Mouse (Mus musculus) adrenal gland, adult (tissue): ENCODE measurements around the gene Hydin.
A peak's percentile ranks its signal among the peaks of the same experiment; 100 is the strongest.

Source experiments
- DNase-seq, 2 experiments: peaks; one replicate each; pipeline ENCODE4 v3.0.0; 2022 to 2023; ENCODE audit warnings: low spot score in 1 of 2; ENCODE audit not compliant: inconsistent age in 2 of 2

The Hydin gene

DNA sequence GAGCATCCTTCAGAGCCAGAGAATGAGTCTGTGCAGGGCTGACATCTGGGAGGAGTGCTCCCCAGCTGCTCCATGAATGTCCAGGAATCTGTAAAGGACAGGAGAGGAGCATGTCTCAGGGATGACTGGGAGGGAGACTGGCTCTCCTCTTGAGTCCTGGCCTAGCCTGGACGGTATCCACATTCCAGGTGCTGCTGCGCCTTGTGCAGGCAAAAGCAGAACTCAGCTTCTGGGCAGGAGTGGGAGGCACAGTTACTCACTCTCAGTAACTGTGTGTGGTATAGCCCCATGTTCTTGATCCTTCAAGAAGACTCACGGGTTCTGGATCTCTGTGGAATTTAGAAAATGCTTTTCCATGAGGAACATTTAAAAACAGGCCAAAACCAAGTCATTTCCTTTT lies 363.3 kb downstream of the Hydin start:
- DNase-seq = no peak

DNA sequence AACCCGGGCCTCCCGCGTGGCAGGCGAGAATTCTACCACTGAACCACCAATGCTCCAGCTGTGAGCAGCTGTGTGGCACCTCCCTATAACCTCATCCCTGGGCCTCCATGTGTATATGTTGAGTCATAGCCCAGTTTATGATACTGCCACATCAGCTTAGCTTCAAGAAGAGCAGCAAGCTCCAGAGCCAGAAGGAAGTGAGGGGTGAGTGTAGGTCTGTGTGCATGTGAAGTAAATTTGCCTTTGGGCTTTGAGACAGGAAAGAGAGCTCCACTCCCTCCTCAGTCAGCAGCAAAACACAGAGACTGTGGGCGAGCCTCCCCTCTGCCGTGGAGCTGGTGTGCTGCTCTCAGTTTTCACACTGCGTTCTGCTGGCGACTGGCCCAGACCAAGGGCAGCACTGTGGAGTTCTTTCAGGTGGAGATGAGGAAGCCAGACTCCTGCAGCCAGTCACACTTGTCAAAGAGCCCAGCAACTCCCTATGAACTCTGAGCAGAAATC lies 363.8 kb downstream of the Hydin start:
- DNase-seq = peak; percentile 48 to 62

DNA sequence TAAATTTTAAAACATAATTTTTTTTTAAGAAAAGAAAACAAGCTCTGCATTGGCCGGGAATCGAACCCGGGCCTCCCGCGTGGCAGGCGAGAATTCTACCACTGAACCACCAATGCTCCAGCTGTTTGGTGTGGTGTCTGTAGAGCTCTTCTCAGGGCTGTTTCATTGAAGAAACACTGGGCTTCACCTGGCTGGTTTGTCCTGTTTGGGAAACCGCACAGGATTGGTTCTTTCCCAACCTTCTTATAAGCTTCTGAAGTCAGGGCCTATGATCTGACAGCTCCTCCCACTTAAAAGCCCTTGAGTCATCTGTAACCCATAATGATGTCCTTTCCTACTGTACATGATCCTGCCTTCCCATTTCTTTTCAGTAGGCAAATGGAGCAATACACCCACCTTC lies 364.4 kb downstream of the Hydin start:
- no peak for DNase-seq

DNA sequence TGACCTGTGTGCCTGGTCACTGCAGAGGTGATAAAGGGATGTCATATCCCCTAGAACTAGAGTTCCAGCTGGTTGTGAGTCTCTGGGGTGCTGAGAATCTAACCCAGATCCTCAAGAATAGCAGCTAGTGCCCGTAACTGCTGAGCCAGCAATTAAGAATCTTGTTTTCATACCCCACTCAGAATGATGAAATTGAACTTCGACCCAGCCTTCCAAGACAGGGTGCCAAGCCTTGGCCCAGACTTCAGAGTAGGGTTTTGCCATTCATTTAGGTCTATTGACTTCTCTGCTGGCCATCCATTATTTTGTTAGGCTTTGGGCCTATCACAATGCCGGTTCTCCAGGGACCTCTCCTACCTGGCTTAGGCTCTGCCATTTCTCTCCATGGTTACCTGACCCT lies 367.0 kb downstream of the Hydin start:
- peak in 1 of 2 experiments; percentile 55 for DNase-seq

DNA sequence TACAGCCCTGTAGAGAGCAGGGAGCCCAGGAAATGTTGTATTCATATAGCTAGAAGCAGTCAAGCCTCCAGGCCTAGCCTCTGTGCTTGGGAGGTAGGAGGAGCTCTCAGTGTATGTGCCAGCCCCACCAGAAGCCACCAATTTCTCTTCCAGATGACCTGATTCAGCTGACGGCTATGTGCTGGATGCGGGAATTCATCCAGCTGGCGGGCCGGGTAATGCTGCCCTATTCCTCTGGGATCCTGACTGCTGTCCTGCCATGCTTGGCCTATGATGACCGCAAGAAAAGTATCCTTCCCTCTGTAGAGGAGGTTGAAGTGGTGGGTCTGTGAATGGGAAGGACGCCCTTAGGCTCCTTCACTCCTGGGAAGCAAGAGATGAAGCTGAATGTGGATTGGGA lies 369.4 kb downstream of the Hydin start:
- DNase-seq = peak in 1 of 2 experiments; percentile 56

DNA sequence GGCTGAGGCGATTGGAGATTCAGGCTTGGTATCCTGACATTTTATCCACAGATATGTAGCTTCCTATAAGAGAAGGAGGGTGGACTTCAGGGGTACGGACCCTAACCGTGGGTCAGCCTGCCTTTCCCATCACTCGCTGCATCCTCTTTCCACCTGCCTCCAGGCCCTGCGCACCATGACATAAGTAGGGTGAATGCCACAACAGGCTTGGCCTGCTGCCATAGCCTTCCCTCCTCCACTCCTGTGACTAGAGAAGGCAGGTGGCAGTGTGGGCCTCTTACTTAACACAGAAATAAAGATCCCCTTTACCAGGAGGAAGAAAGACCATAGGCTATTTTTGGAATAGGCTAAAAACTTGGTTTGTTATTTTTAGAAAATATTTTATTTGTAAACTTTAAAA lies 375.6 kb downstream of the Hydin start:
- DNase-seq = peak in 1 of 2 experiments; percentile 80

DNA sequence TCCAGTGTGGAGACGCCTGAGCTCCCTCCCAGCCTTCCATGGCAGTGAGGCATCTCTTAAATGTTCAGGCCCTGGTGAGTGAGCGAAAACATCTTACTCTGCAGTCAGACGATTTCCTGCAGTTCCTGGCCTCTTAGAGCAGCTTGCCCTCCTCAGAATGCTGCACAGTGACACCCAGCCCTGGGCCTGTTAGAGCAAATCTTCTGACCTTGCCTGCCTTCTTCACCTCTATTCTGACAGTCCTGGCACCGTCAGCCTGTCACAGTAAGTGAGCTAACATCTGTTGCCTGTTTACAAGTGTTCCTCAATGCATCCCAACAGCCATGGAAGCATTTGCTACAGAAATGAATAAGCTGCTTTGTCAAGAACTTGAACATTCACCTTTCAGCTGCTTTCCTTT lies 376.4 kb downstream of the Hydin start:
- DNase-seq = peak in 1 of 2 experiments; percentile 62

DNA sequence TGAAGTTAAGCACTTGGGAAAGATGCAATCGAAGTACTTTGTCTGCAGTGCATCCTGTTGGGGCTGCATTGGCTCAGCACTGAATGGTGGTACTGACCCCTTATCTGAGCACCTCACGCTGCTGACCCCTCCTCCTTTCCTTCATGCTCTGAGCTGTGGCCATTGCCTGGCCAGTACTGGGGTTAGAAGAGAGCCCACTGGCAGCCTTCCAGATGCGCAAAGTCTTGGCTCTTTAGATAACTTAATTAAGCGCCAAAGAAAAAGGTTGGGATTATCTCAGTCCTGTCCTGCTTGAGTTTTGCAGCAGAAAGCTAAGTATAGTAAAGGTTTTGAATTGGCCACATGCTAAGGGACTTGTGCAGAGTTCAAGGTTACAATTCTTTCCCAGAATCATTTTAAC lies 377.6 kb downstream of the Hydin start:
- DNase-seq = peak in 1 of 2 experiments; percentile 42

DNA sequence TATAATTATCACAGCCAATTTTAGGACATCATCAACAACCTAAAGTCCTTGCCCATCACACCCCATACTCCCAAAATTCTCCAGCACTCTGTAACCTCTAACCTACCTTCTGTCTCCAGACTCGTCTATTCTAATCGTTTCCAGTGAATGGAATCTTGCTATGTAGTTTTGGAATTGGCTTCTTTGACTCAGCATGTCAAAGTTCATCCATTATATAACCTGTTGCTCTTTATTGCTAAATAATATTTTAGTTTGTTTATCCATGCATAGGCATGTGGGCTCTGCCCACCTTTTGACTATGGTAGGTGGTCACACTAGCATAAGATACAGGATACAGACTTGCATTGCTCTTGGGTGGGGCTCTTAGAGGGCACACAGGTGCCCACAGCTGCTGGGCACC lies 378.1 kb downstream of the Hydin start:
- no peak for DNase-seq

DNA sequence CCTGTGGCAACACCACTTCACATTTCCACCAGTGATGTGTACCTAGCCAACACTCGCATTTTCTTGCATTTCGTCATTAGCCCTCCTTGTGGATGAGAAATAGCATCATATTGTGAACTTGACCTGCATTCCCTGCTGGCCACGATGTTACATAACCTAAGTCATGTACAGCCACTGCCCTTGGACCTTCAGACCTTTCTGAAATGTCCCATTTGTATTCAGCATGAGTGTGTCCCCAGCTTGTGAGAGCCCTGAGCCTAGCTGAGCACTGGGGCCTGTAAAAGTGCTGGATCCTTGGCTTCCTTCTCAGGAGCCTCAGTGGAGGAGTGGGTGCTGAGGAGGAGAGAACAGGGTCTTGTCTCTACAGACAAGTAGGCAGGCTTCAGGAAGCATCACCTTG lies 378.6 kb downstream of the Hydin start:
- DNase-seq = peak; percentile 55 to 84

DNA sequence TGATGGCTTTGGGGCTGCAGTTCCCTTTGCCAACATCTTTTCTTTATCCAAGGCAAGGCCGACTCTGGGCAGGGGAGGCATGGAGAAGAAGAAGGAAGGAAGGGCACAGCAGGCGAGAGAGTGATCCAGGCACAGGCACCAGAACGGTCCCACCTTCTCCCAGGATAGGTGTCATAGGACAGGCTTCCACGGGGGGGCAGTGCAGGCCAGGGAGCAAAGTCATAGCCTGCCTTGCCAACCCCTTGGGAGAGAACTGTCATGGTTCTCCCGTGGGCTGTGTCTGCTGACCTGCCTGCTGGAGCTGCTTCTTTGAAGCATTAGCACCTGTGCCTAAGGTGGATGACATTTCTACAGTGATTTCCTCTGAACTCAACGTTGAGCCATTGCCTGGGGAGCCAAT lies 379.3 kb downstream of the Hydin start:
- peak; percentile 80 to 93 for DNase-seq

DNA sequence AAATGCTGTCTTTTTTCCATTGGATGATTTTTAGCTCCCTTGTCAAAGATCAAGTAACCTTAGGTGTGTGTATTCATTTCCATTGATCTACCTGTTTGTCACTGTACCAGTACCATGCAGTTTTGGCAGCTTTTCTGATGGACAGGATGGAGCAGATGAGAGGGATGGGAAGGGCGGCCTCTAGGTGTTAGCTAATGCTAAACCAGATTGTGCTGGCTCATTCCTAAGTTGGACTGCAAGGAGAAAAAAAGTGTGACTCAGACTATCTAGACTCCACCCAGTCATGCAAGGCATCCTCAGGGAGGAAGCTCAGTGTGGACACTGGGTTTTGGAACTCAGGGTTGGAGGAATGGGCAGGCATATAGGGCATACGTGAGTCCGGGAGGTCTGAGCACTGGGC lies 381.8 kb downstream of the Hydin start:
- no peak for DNase-seq

DNA sequence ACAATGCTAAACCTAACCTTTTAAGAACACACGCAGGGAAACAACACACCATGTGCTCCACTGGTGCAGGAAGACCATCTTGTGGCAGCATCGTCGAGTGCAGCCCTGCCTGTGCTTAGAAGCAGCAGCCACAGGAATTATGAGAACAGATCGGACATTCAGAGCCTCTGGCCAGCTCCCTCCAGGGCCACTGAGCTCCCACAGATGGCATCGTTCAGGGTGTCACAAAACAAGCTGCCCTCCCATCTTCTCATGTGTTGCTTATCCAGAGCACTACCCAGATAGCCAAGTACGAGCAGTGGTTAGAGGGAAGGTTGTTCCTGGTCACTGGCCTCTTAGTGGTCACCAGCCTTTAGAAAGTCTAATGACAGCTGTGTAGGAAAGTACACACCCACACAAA lies 382.5 kb downstream of the Hydin start:
- DNase-seq = no peak

DNA sequence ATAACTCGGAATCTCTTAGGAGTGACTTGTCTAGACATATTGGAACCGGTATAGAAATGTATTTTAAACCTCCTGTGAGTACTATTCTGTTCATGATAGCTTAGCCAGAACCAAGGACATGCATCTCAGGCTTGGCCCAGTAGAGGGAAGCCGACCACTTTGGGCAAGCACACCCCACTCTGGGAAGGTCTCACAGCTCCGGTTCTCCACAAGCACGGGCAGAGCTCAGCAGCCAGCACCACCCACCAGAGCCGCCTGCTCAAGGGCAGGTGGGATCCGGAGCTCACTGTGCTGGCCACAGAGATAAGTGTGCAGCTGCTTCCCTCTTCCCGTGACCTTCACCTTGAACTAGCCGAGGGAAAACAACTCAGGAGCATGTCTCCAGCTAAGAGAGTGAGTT lies 384.1 kb downstream of the Hydin start:
- DNase-seq = peak; percentile 71 to 74

DNA sequence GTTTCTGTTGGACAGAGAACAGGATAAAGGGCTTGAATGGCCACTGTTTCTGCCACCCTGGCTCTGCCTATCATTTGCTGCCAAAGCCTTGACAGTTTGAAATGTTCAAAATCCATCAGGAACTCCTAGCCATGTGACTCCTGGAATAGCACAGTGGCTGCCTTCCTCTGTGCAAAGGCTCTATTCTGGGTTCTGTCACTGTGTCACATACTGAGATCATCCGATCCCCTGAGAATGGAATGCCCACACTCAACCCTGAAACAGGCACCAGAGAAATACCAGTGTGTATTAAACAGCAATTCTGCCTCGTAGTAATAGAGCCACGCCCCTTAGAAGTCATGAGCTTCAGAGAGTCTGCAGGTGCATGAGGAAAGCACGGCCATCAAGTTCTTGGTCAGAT lies 385.1 kb downstream of the Hydin start:
- DNase-seq = no peak

DNA sequence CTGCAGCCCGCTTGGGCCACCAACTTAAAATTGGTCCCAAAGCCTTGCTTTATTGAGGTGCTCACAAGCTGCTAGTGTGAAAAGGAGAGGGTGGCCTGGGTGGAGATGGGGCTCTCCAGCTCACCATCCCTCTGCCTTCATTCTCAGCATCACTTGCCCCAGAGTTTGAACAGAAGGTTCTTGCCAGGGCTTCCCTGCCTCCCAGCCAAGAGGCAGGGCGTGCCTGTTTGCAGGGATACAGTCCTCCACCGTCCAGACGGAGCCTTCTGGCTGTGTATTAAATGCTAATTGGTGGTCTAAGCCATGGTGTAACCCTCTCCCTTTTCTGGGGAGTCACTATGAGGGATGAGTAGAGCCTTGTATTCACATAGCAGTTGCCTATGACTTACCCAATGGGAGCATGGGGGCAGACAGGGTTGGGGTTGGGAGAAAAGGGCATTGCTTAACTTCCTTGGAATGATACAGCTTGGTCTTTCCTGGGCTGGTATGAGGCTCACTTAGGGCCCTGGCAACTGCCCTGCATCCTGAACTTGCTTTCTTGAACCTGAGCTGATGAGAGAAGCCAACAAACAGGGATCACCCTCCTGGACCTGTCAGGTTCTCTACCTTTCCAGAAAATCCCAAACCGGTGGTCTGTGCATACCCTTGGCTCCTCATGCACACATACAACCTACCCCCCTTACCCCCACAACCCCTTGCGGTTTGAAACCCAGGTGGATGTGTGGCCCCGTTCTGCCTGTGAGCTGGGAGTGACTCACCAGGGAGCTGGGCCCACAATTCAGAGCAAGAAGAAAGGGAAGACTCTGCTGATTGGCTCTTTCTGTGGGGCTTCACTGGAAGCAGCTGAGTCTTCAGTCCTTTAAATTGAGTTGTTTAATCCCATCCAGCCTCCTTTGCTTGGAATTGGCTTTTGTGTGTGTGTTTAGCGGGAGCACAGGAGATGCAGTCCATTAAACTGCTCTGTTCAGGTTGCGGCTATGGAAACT lies 387.6 kb downstream of the Hydin start:
- DNase-seq = no peak

DNA sequence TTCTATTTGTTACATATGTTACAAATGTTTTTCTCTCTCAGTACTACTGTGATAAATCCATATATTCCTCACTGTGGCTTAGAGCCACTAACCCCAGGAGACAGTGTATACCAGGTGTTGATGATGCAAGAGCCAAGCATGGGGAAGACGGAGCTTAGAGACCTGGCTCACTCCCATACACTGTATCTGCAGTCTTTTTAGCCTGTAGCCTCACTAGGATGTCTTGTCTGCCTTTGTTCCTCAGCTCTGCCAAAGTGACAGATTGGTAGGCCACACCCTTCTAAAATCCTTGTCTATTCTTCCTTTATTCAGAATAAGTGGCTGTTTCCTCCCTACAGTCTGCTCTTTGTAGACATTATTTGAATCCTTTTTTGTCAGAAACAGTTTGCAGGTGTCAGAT lies 389.1 kb downstream of the Hydin start:
- no peak for DNase-seq

DNA sequence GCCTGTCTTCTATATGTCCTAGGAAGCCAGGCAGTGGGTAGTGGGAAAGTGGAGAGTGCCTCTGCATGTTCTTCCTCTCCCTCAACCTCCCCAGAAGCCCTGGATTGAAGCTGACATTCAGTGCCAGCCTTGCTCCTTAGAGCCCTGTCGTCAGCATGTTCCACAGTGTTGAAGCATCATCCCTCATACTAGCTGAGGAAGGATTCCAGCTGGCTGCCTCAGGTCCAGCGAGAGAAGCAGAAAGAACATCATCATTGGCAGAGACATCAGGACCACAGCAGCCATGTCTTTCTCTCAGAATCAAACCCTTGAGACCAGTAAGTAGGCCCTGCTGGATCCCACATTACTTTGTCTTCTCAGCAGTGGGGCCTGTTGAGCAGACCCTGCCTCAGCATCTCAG lies 390.9 kb downstream of the Hydin start:
- DNase-seq = no peak
